Mouse (Mus musculus) heart, postnatal 0 days (tissue): Measurements from ENCODE around the gene Cgnl1. TPM values are rescaled to one million over a fixed set of nuclear protein-coding genes. Genes with fewer than 3 reads are reported as not detected.

Experiments
- ATAC-seq: fragments of 200-750 bp; cut with Nextera tagmentation; 2 replicates; pipeline ENCODE4 v1.8.0; 2017; ENCODE audit warnings: low read depth, moderate number of reproducible peaks, moderate library complexity; ENCODE audit not compliant: insufficient read depth
- DNase-seq: peaks from one replicate; pipeline ENCODE4 v3.0.0-alpha.2; 2016; ENCODE audit warnings: low spot score
- H3K27ac ChIP-seq: fragments of 300-500 bp; sonication (generic); 2 replicates; pipeline ENCODE4 v1.5.1; 2014; ENCODE audit warnings: low read depth, mild to moderate bottlenecking
- H3K27me3 ChIP-seq: fragments of 300-500 bp; sonication (generic); 2 replicates; pipeline ENCODE4 v1.6.1; 2014; ENCODE audit warnings: low read length, mixed read lengths; ENCODE audit not compliant: control insufficient read depth, insufficient read depth
- H3K36me3 ChIP-seq: fragments of 300-500 bp; sonication (generic); replicated peaks from 2 replicates; pipeline ENCODE4 v1.6.1; 2014; ENCODE audit warnings: low read length, mixed read lengths; ENCODE audit not compliant: control insufficient read depth, insufficient read depth
- H3K4me1 ChIP-seq: fragments of 300-500 bp; sonication (generic); 2 replicates; pipeline ENCODE4 v1.6.1; 2014; ENCODE audit warnings: antibody characterized with exemption; ENCODE audit not compliant: control insufficient read depth, insufficient read depth
- H3K4me2 ChIP-seq: fragments of 300-500 bp; sonication (generic); 2 replicates; pipeline ENCODE4 v1.6.1; 2014; ENCODE audit warnings: low read depth, mild to moderate bottlenecking, low read length, moderate library complexity
- H3K4me3 ChIP-seq: fragments of 300-500 bp; sonication (generic); 2 replicates; pipeline ENCODE4 v1.5.1; 2014; ENCODE audit warnings: low read depth, low read length
- H3K9ac ChIP-seq: fragments of 300-500 bp; sonication (generic); replicated peaks from 2 replicates; pipeline ENCODE4 v1.6.1; 2014; ENCODE audit warnings: low read depth, low read length, mixed read lengths
- H3K9me3 ChIP-seq: fragments of 300-500 bp; sonication (generic); replicated peaks from 2 replicates; pipeline ENCODE4 v1.6.1; 2016; ENCODE audit warnings: low read length; ENCODE audit not compliant: control insufficient read depth
- CTCF ChIP-seq: IDR thresholded peaks from 2 replicates; pipeline ENCODE4 v1.5.1; 2016; ENCODE audit warnings: antibody characterized with exemption, control low read depth, low read depth
- EP300 ChIP-seq: IDR thresholded peaks from 2 replicates; pipeline ENCODE4 v1.6.1; 2016; ENCODE audit warnings: antibody characterized with exemption, low read depth
- WGBS: fragments of 180-500 bp; shearing (Covaris S2); extraction: QIAGEN DNeasy Blood & Tissue Kit; methylation state at CpG from one replicate; pipeline ENCODE4 v1.1.7; 2014; 5-methylcytosine and 5-hydroxymethylcytosine counted together
- polyA plus RNA-seq: library from polyadenylated mRNA; unstranded; fragments of >200 nt; fragmentation: Nextera tagmentation; extraction: Ambion mirVana; gene quantifications from 2 replicates; pipeline ENCODE4 v1.2.1, GENCODE M21; 2015
- total RNA-seq: library from RNA; depleted of rRNA; stranded (reverse); fragments of >200 nt; gene quantifications from 2 replicates; pipeline ENCODE4 v1.2.3, GENCODE M21; 2014; ENCODE audit warnings: low replicate concordance

Gene Cgnl1
- total and polyA plus RNA-seq, 2 experiments from 2014 or later, result 20.0 to 20.6 TPM

- no peak overlapping the region for H3K4me2 ChIP-seq
- DNase-seq (no peak), ATAC-seq (no peak)
- H3K9me3 ChIP-seq, result no peaks in the 10 kb centered on the region
- H3K27ac ChIP-seq, result no peak overlapping the region
- no peak overlapping the region for H3K4me3 ChIP-seq
- no peaks in the 10 kb centered on the region for H3K36me3 ChIP-seq
- no peak overlapping the region for H3K9ac ChIP-seq
- 39% methylated on average over 5 of the region's 5 CpGs for WGBS
- H3K4me1 ChIP-seq, result peaks cover 36% of the 10 kb centered on the region
- H3K27me3 ChIP-seq, result no peaks in the 10 kb centered on the region
- TF ChIP-seq EP300 (no peak), CTCF (no peak)
Measured at GRCm38 (mm10) chr9:71674476-71674875, 96.9 kb downstream of the Cgnl1 start.

GRCm38 (mm10) chr9:71672495-71672894, 98.9 kb downstream of the Cgnl1 start:
- no peaks in the 10 kb centered on the region for H3K36me3 ChIP-seq
- H3K9ac ChIP-seq, result no peak overlapping the region
- no peak overlapping the region for H3K4me3 ChIP-seq
- no peaks in the 10 kb centered on the region for H3K27me3 ChIP-seq
- no peaks in the 10 kb centered on the region for H3K9me3 ChIP-seq
- DNase-seq (no peak), ATAC-seq (no peak)
- H3K27ac ChIP-seq, result no peak overlapping the region
- H3K4me2 ChIP-seq, result no peak overlapping the region
- WGBS, result 98% methylated on average over 4 of the region's 4 CpGs
- H3K4me1 ChIP-seq, result peaks cover 41% of the 10 kb centered on the region
- TF ChIP-seq CTCF, result no peak
- no peak for TF ChIP-seq EP300

- 25% methylated on average over 5 of the region's 5 CpGs for WGBS
- no peak overlapping the region for H3K4me3 ChIP-seq
- ATAC-seq (no peak), DNase-seq (no peak)
- no peaks in the 10 kb centered on the region for H3K27me3 ChIP-seq
- H3K9ac ChIP-seq, result no peak overlapping the region
- H3K36me3 ChIP-seq, result no peaks in the 10 kb centered on the region
- no peak overlapping the region for H3K4me2 ChIP-seq
- peaks cover 40% of the 10 kb centered on the region for H3K4me1 ChIP-seq
- no peak for TF ChIP-seq EP300
- TF ChIP-seq CTCF, result no peak
- 0 out of 2 replicates have a peak overlapping the region, but pooled peaks have one; percentile 16 for H3K27ac ChIP-seq
- no peaks in the 10 kb centered on the region for H3K9me3 ChIP-seq
Measured at GRCm38 (mm10) chr9:71670677-71671076, 100.7 kb downstream of the Cgnl1 start.

GRCm38 (mm10) chr9:71667616-71668015, 103.8 kb downstream of the Cgnl1 start:
- ATAC-seq (peak; percentile 31; the same call in 1 of the 2 replicates), DNase-seq (peak; percentile 45)
- Histone ChIP-seq H3K36me3 (no peaks in the 10 kb centered on the region), H3K4me2 (no peak overlapping the region), H3K27ac (peak overlapping the region; percentile 83), H3K9ac (no peak overlapping the region), H3K9me3 (no peaks in the 10 kb centered on the region), H3K4me1 (peaks cover 54% of the 10 kb centered on the region), H3K27me3 (no peaks in the 10 kb centered on the region), H3K4me3 (no peak overlapping the region)
- 43% methylated on average over 5 of the region's 5 CpGs for WGBS
- no peak for TF ChIP-seq CTCF
- TF ChIP-seq EP300, result peak; percentile 41; the same call in 1 of the 2 replicates

- Histone ChIP-seq H3K9me3 (no peaks in the 10 kb centered on the region), H3K9ac (no peak overlapping the region), H3K27ac (peak overlapping the region; percentile 83), H3K4me1 (peaks cover 57% of the 10 kb centered on the region), H3K36me3 (no peaks in the 10 kb centered on the region), H3K27me3 (no peaks in the 10 kb centered on the region), H3K4me3 (no peak overlapping the region), H3K4me2 (no peak overlapping the region)
- no peak for TF ChIP-seq EP300
- TF ChIP-seq CTCF, result no peak
- peak; percentile 32; the same call in 1 of the 2 replicates for ATAC-seq
- peak; percentile 70 for DNase-seq
- 31% methylated on average over 6 of the region's 6 CpGs for WGBS
Measured at GRCm38 (mm10) chr9:71666432-71666831, 105.0 kb downstream of the Cgnl1 start.

- DNase-seq (no peak), ATAC-seq (no peak)
- no peaks in the 10 kb centered on the region for H3K9me3 ChIP-seq
- WGBS, result 90% methylated on average over 3 of the region's 3 CpGs
- no peak overlapping the region for H3K4me3 ChIP-seq
- H3K4me2 ChIP-seq, result no peak overlapping the region
- H3K4me1 ChIP-seq, result peaks cover 57% of the 10 kb centered on the region
- H3K27ac ChIP-seq, result no peak overlapping the region
- TF ChIP-seq EP300, result no peak
- no peak for TF ChIP-seq CTCF
- no peaks in the 10 kb centered on the region for H3K27me3 ChIP-seq
- H3K36me3 ChIP-seq, result no peaks in the 10 kb centered on the region
- H3K9ac ChIP-seq, result no peak overlapping the region
Measured at GRCm38 (mm10) chr9:71665493-71665892, 105.9 kb downstream of the Cgnl1 start.
